Mouse (Mus musculus) leukemia stem cell, adult 10-12 weeks (primary cell): ENCODE results near the gene Zfp64. TPM values are rescaled to one million over a fixed set of nuclear protein-coding genes. Genes with fewer than 3 reads are reported as not detected.

Experiments
- polyA plus RNA-seq: library from polyadenylated mRNA; stranded (reverse); fragments of >175 nt; gene quantifications from 2 replicates; pipeline ENCODE4 v1.2.3, GENCODE M21; 2012; ENCODE audit warnings: low replicate concordance

Zfp64 gene
- polyA plus RNA-seq, result 32.0 and 39.4 TPM in 2 replicates

DNA sequence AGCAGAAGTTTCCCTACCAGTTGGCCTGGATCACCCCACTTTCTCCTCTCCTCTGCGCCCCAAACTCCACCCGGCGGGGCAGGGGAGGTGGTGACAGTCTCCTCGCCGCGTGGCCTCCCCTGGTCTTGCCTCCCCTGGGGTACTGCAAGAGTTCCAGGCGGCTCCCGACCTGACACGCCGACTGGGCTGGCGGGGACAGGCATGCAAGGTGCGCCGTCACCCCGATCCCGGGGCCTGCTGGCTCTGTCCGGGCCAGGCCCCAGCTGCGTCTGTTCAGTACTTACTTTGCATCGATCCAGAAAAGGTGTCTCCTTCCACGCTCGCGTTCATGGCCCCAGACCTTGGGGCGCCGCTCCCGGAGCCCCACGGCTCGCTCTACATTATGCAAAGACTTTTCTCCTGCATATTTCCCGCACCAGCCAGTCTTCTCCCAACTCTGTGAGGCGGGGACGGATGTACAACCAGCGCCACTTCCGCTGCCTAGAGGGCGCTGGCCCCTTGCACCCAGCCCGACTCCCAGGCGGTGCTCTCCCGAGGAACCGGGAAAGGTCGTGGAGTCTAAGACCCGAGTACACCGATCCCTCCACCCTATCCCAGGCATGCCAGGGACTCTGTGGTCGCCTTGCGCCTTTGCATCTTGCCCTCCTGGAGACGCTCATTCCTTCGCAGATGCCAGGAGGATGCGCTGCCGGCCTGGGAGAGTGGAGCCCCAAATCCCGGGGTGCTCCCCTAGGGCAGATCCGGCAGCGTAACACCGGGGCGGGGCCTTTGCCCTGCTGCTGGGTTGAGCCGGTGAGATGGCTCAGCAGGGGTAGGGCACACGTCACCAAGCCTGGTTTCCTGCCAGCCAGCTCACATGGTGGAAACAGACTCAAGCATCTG lies at the start of gene Zfp64:
Gene Zfp64 (minus strand): TSS at position 753 of the 882 bp plus-strand sequence.

Other genes with a start within 250 kb of the Zfp64 start
- 1.0 and 1.2 TPM in 2 replicates for gene Atp9a, start 213.2 kb downstream of the Zfp64 start, polyA plus RNA-seq
- gene Sall4, start 187.6 kb downstream of the Zfp64 start, polyA plus RNA-seq, result not detected in 2 replicates